Mouse (Mus musculus): ENCODE measurements around the gene Cd3eap.

Cd3eap gene

GRCm38 (mm10) chr7:19332709-19333352 lies 26.5 kb downstream of the Cd3eap start:
- DNase-seq (ENCODE audit: low read depth, low spot score) = peak; percentile 93

GRCm38 (mm10) chr7:19331910-19332309 lies 27.4 kb downstream of the Cd3eap start:
- no peak for DNase-seq (ENCODE audit: low read depth, low spot score)

DNA sequence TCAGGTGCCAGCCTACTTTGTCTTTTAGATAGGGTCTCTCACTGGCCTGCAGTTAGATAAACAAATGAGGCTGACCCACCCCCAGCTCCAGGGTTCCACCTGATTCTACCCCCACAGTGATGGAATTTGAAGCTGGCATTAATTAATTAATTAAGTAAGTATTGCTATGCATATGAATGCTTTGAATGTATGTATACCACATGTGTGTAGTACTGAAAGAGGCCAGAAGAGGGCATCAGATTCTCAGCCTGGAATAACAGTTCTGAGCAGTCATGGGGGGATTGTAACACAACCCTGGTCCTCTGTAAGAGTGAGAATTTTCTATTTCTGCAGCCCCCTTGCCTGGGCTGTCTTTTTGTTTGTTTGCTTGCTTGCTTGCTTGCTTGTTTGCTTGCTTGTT lies 30.9 kb downstream of the Cd3eap start:
- DNase-seq (ENCODE audit: low read depth, low spot score) = peak; percentile 47

GRCm38 (mm10) chr7:19327782-19328181 lies 31.5 kb downstream of the Cd3eap start:
- DNase-seq (ENCODE audit: low read depth, low spot score) = no peak

DNA sequence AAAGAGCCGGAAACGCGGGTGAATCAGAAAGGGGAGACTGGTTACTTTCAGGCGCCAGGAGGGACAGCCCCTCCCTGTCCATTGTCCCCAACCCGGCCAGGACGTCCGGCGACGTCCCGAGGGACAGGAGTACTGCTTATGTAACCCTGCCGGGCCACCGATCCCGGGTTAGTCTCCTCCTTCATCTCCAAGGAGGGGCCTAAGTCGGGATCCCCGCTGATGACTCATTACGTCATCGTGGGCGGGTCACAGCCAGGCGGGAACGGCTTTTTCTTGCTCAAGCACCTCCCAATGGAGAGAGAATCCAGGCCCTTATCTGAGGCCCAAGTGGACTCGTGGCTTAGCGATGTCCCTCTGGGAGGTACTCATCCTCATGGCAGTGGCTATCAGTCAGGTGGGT lies 32.2 kb downstream of the Cd3eap start:
- DNase-seq (ENCODE audit: low read depth, low spot score) = no peak

- peak; percentile 85 for DNase-seq (ENCODE audit: low read depth, low spot score)
Measured at GRCm38 (mm10) chr7:19326359-19326758, 32.9 kb downstream of the Cd3eap start.

DNA sequence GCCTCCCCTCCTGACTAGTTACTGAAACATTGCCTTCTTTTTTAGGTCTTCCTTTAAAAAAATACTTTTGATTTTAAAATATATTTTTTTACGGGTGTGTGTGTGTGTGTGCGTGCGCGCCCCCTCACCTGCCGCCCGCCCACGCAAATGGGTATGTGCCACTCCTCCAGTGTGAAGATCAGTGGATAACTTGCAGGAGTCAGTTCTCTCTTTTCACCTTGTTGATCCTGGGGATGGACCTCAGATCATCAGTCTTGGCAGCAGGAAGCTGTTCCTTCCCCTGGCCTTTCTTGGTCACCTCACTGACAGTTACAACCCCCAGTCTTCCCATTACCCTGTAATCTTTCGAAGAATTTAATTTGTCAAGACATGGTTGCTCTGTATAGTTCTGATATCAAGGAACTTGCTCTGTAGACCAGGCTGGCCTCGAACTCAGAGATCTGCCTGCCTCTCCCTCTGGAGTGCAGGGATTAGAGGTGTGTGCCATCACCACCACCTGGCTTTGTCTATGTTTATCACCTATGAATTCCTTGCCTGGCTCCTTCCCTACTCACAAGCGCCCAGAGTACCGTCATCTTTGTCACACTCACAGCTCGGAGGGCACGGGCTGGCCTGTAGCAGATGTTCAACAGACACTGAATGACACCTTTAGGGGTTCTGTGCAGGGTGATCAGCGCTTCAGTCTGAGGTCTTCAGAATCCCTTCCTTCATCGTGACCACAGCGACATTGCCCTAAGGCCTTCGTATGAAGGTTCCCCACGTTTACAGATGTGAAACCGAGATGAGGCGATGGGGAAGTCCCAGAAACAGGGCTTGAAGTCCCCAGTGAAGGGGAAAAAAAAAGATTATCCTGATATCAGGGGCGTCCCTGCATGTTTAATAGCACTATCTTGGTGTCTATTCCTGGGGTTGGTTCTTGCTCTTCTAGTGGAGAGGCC lies 33.8 kb downstream of the Cd3eap start:
- DNase-seq (ENCODE audit: low read depth, low spot score) = peak; percentile 87

- no peak for DNase-seq (ENCODE audit: low read depth, low spot score)
Measured at GRCm38 (mm10) chr7:19324221-19324620, 35.1 kb downstream of the Cd3eap start.

- DNase-seq (ENCODE audit: low read depth, low spot score) = no peak
Measured at GRCm38 (mm10) chr7:19322489-19322888, 36.8 kb downstream of the Cd3eap start.

- DNase-seq (ENCODE audit: low read depth, low spot score) = peak; percentile 68
Measured at GRCm38 (mm10) chr7:19321464-19321863, 37.8 kb downstream of the Cd3eap start.

DNA sequence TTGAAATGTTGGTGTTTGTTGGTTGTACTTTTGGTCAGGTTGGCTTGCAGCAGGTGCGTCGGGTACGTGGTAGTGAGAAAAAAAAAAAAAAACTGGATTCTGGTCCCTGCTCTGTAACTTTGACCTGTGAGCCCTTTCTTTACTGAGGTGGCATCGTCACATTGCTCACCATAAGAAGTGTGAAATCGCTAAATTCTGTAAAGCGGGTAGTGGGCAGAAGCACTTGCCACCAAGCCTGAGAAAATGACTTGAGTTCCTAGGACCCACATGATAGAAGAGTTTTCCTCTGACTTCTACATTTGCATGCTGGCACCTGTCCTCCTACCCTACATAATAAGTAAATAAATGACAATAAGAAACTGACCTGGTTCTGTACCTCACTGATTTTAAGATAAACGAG lies 38.6 kb downstream of the Cd3eap start:
- no peak for DNase-seq (ENCODE audit: low read depth, low spot score)

GRCm38 (mm10) chr7:19319906-19320305 lies 39.4 kb downstream of the Cd3eap start:
- peak; percentile 95 for DNase-seq (ENCODE audit: low read depth, low spot score)

GRCm38 (mm10) chr7:19319458-19319857 lies 39.8 kb downstream of the Cd3eap start:
- DNase-seq (ENCODE audit: low read depth, low spot score) = no peak

- DNase-seq (ENCODE audit: low read depth, low spot score) = peak; percentile 45
Measured at GRCm38 (mm10) chr7:19318676-19319075, 40.6 kb downstream of the Cd3eap start.

GRCm38 (mm10) chr7:19318201-19318600 lies 41.1 kb downstream of the Cd3eap start:
- no peak for DNase-seq (ENCODE audit: low read depth, low spot score)

- DNase-seq (ENCODE audit: low read depth, low spot score) = no peak
Measured at GRCm38 (mm10) chr7:19316451-19317161, 42.7 kb downstream of the Cd3eap start.

GRCm38 (mm10) chr7:19314033-19314432 lies 45.2 kb downstream of the Cd3eap start:
- no peak for DNase-seq (ENCODE audit: low read depth, low spot score)

- no peak for DNase-seq (ENCODE audit: low read depth, low spot score)
Measured at GRCm38 (mm10) chr7:19311991-19312390, 47.3 kb downstream of the Cd3eap start.

- DNase-seq (ENCODE audit: low read depth, low spot score) = peak; percentile 98
Measured at GRCm38 (mm10) chr7:19309884-19310641, 49.2 kb downstream of the Cd3eap start, which contains the start of gene Fosb. Gene Fosb, minus strand, starts transcription at chr7:19310051.

- peak; percentile 63 for DNase-seq (ENCODE audit: low read depth, low spot score)
Measured at GRCm38 (mm10) chr7:19309278-19309883, 49.9 kb downstream of the Cd3eap start.

All from A20 (cell line).